Mouse (Mus musculus) spleen, embryonic (tissue): ENCODE measurements around the gene Nfia.

ENCODE experiments used
- CTCF ChIA-PET: fragments of 350-600 bp; sonication (Branson Sonifier 250); formaldehyde crosslinking; loops from one replicate; lab custom pipeline; 2022; lab: Charles Lee

The Nfia gene

GRCm38 (mm10) chr4:98095060-98095459, 322.5 kb downstream of the Nfia start:
- CTCF ChIA-PET: no interaction called here

DNA sequence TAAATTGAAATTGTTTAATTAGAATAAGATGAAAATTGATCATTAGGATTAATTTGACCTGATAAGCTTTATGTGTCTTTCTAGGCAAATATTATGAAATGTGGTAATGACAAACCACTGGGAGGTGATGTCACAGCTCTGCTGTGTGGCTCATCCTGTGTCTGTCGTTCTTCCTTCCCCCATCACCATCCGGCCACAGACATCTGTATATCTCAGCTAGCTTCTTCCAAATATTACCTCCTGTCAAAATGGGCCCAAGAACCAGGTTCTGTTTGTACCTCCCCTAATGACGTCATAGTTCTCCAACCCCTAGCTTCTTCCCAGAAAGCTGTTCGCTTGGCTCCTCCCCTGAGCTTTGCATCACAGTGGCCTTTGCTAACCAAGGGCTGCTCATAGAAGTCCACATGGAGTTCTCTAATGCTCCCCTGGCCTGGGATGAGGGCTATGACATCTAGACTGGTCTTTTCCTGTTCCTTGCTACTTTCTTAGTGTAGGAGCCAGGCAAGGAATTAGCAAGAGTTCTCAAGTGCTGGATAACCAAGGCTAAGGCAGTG, 324.6 kb downstream of the Nfia start:
- CTCF ChIA-PET: no interaction called here

DNA sequence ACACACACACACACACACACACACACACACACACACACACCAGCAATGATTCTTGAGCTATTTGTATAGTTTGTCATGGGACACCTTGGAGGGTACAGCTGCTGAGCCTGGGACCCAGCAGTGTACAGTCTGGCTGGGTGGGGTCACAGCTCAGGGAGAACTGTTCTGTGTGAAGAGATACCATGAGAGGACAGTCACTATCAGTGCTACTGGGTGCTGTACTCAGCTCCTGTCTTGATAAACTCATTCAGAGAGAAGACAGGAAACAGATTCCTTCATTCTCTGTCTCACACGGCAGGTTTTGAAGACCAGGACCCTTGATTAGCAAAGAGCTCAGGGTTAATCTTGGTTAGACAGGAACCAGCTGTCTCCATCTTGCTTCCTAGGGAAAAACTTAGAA, 326.1 kb downstream of the Nfia start:
- CTCF ChIA-PET: interaction anchor here (0.6 to 0.7 kb wide), 3 partner anchors 13 to 255 kb away, joined by 3 read pairs; no protein-coding TSS in a partner anchor

DNA sequence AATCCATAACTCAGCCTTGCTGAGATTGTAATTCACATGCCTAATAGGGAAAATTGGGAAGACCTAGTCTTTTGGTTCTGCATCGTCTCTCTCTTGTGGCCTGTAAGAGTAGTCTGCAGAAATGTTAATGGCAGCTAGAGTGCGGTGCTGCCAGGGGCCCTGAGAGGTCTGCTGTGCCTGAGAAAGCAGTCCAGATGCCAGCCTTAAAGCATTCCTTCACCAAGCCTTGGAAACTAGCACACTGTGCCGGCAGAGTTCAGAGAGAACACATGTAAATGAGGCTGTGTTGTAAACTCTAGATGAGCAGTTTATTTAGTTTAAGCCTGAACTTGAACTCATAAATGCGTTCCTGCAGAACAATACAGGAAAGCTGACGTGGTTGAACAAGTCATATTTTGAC, 326.9 kb downstream of the Nfia start:
- CTCF ChIA-PET: no interaction called here

DNA sequence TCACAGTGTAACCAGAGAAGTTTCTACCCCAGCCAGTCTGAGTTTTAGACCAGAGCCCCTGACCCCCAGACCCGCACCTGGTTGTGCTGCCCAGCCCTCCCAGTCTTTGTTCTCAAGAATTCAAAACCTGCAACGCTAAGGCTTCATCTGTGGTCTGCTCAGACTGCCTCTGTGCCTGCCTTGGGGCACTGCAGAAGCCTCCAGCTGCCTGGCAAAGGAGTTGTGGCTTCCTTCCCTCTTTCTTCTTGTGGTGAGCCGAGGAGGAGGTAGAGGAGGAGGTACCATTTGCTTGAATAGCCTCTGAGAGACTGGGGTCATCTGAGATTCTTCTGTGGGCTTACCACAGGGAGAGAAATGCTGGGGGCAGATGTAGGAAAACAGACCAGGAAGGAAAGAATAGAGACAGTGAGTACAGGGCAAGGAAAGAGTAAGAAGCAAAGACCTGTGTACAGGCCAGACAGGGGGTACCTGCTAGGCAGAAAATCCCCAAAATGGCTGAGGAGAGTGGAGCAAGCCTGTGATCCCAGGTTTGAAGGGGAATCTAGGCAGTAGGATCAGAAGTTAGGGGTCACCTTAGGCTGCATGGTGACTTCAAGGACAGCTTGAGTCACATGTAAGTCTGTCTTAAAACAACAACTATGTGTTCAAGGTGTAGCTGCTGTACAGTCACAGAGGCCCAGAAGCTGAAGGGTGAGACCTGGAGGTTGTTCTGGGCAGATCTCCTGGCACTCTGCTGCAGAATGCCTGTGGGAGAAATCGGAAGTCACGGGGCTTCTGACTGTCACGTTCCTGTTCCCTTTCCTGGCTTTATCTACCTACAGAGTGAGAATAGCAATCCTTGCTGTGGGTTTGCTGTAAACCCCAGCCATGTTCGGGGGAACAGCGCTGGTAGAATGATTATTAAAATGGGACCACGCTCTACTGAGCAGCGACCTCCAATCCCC, 328.9 kb downstream of the Nfia start:
- CTCF ChIA-PET: no interaction called here

DNA sequence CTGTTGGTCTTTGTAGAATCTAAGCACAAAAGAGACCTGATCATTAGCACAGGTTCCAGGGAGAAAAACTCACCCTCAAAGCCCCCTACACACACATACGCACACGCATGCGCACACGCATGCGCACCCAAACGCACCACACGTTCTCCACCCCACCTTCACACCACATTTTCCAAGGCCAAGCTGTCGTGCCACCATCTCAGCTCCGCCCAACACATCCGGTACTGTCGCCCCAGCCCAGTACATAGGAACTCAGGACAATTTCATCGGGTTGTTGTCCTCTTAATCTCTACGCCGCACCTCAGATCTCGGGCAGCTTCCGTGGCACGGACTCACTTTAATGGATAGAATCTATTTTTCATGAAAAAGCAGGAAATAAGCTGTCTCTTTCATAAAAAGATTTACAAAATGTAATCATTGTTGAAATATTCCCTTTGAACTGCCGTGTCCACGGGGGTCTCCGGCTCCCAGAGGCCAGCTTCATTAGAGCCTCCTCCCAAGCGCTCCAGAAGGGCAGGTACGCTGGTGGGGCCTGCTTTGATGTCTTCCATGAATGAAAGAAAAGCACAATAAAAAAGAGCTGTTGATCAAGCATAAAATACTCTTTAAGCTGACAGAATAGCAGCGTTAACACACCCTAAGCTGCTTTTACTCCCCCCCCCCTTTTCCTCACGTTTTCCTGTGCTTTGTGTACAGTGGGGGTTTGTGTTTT, 330.2 kb downstream of the Nfia start:
- CTCF ChIA-PET: no interaction called here

DNA sequence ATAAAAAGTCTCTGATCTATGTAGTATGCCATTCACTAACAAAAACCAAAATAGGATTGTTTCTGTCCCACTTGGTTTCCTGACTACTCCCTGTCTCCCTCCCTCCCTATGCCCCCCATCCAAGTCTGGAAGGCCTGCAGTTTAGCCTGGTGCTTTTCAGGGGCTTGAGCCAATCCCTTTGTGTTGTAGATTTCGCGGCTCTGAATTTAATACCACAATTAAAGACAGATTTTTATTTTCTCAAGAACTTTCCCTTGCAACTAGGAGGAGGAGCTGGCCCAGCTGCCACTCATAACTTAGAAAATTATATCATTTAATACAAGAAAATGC, 330.8 kb downstream of the Nfia start:
- CTCF ChIA-PET: no interaction called here

GRCm38 (mm10) chr4:98104161-98104560, 331.6 kb downstream of the Nfia start:
- CTCF ChIA-PET: no interaction called here

- CTCF ChIA-PET: no interaction called here
These were observed 332.6 kb downstream of the Nfia start for GRCm38 (mm10) chr4:98104911-98105702.

- CTCF ChIA-PET: no interaction called here
These were observed 333.4 kb downstream of the Nfia start for GRCm38 (mm10) chr4:98105971-98106370.

GRCm38 (mm10) chr4:98106445-98107092, 334.0 kb downstream of the Nfia start:
- CTCF ChIA-PET: no interaction called here

DNA sequence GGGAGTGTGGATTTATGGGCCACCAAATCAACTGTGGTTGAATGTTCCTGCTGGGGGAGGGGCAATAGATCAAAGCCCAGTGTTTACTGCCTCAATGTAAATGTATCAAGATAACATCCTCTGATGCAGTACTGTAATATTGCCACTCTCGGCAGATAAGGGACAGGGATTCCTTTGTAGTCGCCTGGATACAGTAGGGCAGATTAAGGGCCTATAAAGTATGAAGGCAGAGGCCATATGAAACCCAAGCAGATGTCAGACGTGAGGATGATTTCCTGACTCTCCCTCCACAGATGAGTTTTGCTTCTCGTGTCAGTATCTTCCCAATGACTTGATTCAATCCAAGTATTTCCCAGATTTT, 334.5 kb downstream of the Nfia start:
- CTCF ChIA-PET: no interaction called here

- CTCF ChIA-PET: interaction anchor here (0.8 kb wide), 1 partner anchor 513 kb away, joined by 8 read pairs; no protein-coding TSS in a partner anchor
These were observed 335.6 kb downstream of the Nfia start for GRCm38 (mm10) chr4:98107936-98108675.

DNA sequence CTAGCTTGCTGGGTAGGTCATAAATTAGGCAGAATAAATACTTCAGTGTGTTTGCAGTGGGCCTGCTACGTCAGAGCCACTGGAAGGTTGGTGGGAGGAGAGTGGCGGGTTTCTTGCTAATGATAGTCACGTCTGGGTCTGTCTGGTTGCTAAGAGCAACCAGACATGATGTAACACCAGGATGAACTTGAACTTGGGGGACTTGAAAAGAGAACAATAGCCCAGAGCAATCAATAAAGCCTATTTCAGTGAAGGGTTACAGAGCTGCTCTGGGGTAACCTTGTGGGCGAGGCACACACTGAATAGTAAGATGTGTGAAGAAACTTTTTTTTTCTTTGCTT, 336.1 kb downstream of the Nfia start:
- CTCF ChIA-PET: no interaction called here

- CTCF ChIA-PET: no interaction called here
These were observed 336.5 kb downstream of the Nfia start for GRCm38 (mm10) chr4:98109064-98109463.

GRCm38 (mm10) chr4:98109911-98110310, 337.4 kb downstream of the Nfia start:
- CTCF ChIA-PET: interaction anchor here (0.8 kb wide), 1 partner anchor 392 kb away, joined by 7 read pairs; no protein-coding TSS in a partner anchor

DNA sequence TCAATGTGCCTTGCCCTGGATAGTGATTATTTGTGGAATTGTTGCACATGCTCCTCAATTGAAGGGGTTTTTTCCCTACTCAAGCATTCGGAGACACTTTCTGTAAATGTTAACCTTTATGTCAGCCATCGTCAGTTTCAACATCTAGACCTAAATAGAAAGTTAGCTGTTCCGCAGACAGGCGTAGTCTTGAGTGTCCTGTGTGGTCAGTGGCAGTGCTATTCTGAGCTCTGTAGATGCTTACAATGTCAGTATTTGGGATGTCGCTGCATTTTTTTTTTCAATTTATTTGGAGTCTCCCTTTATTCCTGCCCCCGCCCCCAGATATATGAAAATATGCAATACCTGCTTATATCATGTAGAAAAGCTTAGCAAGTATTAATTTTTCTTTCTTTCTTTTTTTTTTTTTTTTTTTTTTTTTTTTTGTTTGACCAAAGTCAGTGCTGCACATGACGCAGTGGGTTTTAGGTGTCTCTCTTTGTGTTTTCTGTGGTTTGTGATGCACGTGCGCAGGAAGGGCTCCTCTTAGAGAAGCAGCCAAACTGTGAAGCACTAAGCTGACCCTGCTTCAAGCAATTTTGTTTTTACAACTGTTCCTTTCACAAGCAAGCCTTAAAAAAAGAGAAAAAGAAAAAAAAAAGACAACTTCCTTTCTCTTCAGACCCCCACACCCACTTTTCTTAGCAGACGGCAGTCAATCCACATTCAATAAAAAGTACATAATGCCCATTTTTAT, 340.9 kb downstream of the Nfia start:
- CTCF ChIA-PET: no interaction called here

- CTCF ChIA-PET: no interaction called here
These were observed 342.4 kb downstream of the Nfia start for GRCm38 (mm10) chr4:98114966-98115365.

DNA sequence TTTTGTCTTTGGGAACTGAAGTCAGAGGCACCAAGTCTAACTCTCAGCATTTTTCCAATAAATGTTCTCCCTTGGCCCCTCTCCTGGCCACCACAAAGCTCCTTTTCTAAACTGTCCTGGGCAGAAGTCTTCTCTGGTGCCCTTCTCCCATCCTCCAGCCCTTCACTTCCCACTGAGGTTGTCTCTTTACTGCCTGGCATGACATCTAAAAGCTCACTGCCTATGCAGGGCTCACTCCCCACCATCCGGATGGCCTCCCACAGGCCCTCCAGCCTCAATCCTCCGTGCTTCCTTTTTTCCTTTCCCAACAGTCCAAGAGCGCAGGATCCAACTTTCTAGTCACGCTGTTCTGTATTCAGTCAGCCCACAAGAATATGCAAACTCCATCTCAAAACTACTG, 342.9 kb downstream of the Nfia start:
- CTCF ChIA-PET: no interaction called here

GRCm38 (mm10) chr4:98116046-98116445, 343.5 kb downstream of the Nfia start:
- CTCF ChIA-PET: no interaction called here
